In genomic region chr1:186341878-186342277, GRCm38 (mm10) we compare ENCODE assay signal across 13 mouse cellular contexts.
DNase-seq lines count a peak whose midpoint lies in the region; ATAC-seq and TF ChIP-seq lines count a peak whose summit lies in the region.
"Had no signal": no experiment of that assay in that cellular context is flagged by ENCODE, and none has a peak within 500 bp of the region (broad histone marks: within the 10 kb centered on the region; RNA-seq: fewer than 3 reads in every experiment).

No protein-coding gene starts in this region.

- WGBS in hindbrain, embryonic 14.5 days: 61% methylated on average over 3 of the region's 3 CpGs
- 90% methylated on average over 3 of the region's 3 CpGs for WGBS in hindbrain, embryonic 11.5 days
- 37% methylated on average over 3 of the region's 3 CpGs for WGBS in lung, embryonic 14.5 days

- H3K27me3 ChIP-seq in hindbrain, embryonic 14.5 days (ENCODE audit: control insufficient read depth, insufficient read depth, low read length): no peaks in the 10 kb centered on the region
- no peaks in the 10 kb centered on the region for H3K27me3 ChIP-seq in hindbrain, embryonic 11.5 days (ENCODE audit: control insufficient read depth, insufficient read depth, low read length)
- H3K27me3 ChIP-seq in lung, embryonic 14.5 days (ENCODE audit: insufficient read depth, low read length): no peaks in the 10 kb centered on the region
- H3K27me3 ChIP-seq: forebrain, embryonic 15.5 days; heart, embryonic 12.5 days had no signal

- no peaks in the 10 kb centered on the region for H3K4me1 ChIP-seq in hindbrain, embryonic 14.5 days (replicated peaks; ENCODE audit: control insufficient read depth, insufficient read depth, low read length)
- no peaks in the 10 kb centered on the region for H3K4me1 ChIP-seq in hindbrain, embryonic 11.5 days (replicated peaks; ENCODE audit: control insufficient read depth, insufficient read depth, low read length)
- no peaks in the 10 kb centered on the region for H3K4me1 ChIP-seq in lung, embryonic 14.5 days (ENCODE audit: insufficient read depth)
- H3K4me1 ChIP-seq: forebrain, embryonic 15.5 days; heart, embryonic 12.5 days had no signal

- H3K36me3 ChIP-seq in hindbrain, embryonic 14.5 days (replicated peaks; ENCODE audit: control insufficient read depth, insufficient read depth): no peaks in the 10 kb centered on the region
- H3K36me3 ChIP-seq in hindbrain, embryonic 11.5 days (ENCODE audit: control insufficient read depth, insufficient read depth, low read length): no peaks in the 10 kb centered on the region
- H3K36me3 ChIP-seq in lung, embryonic 14.5 days (ENCODE audit: insufficient read depth): no peaks in the 10 kb centered on the region
- H3K36me3 ChIP-seq: forebrain, embryonic 15.5 days; heart, embryonic 12.5 days had no signal

- peak; percentile 36 for DNase-seq in hindbrain, embryonic 14.5 days (ENCODE audit: low spot score)
- no peak for DNase-seq in hindbrain, embryonic 11.5 days (ENCODE audit: low spot score)
- DNase-seq in lung, embryonic 14.5 days: peak; percentile 74
- DNase-seq in lung, postnatal 25 days (ENCODE audit: low spot score): no peak
- DNase-seq in Muller cell, postnatal 12 days (ENCODE audit: inconsistent ontology term): peak; percentile 96
- DNase-seq in lung, postnatal 10 days: peak; percentile 31
- no peak for DNase-seq in thymus, postnatal 14 days
- DNase-seq: cerebellum, adult 9-10 months; kidney, adult 2 months; thymus, adult 2 months had no signal

- no peak overlapping the region for H3K4me3 ChIP-seq in hindbrain, embryonic 14.5 days (replicated peaks; ENCODE audit: low read length)
- H3K4me3 ChIP-seq in hindbrain, embryonic 11.5 days (ENCODE audit: low read depth, low read length): no peak overlapping the region
- no peak overlapping the region for H3K4me3 ChIP-seq in lung, embryonic 14.5 days (ENCODE audit: low read depth, low read length)
- H3K4me3 ChIP-seq: forebrain, embryonic 15.5 days; heart, embryonic 12.5 days; left cerebral cortex, adult 2 months had no signal

- H3K9ac ChIP-seq in hindbrain, embryonic 14.5 days: no peak overlapping the region
- no peak overlapping the region for H3K9ac ChIP-seq in hindbrain, embryonic 11.5 days (ENCODE audit: low read depth, low read length)
- no peak overlapping the region for H3K9ac ChIP-seq in lung, embryonic 14.5 days
- H3K9ac ChIP-seq: forebrain, embryonic 15.5 days; heart, embryonic 12.5 days had no signal

- no peaks in the 10 kb centered on the region for H3K9me3 ChIP-seq in hindbrain, embryonic 14.5 days (ENCODE audit: control insufficient read depth, low read length)
- H3K9me3 ChIP-seq in hindbrain, embryonic 11.5 days (ENCODE audit: control insufficient read depth, low read length): no peaks in the 10 kb centered on the region
- H3K9me3 ChIP-seq in lung, embryonic 14.5 days (ENCODE audit: low read depth, low read length): no peaks in the 10 kb centered on the region
- H3K9me3 ChIP-seq: forebrain, embryonic 15.5 days had no signal

- H3K27ac ChIP-seq in hindbrain, embryonic 14.5 days: no peak overlapping the region
- H3K27ac ChIP-seq in hindbrain, embryonic 11.5 days (ENCODE audit: low read depth, low read length): no peak overlapping the region
- H3K27ac ChIP-seq in lung, embryonic 14.5 days (ENCODE audit: low read depth): no peak overlapping the region
- H3K27ac ChIP-seq: forebrain, embryonic 15.5 days; left cerebral cortex, adult 2 months had no signal

- TF ChIP-seq CTCF in lung, embryonic 14.5 days (IDR thresholded peaks at IDR 0.05; ENCODE audit: low read depth): no peak

- no peak overlapping the region for H3K4me2 ChIP-seq in hindbrain, embryonic 14.5 days (replicated peaks)
- no peak overlapping the region for H3K4me2 ChIP-seq in hindbrain, embryonic 11.5 days (replicated peaks; ENCODE audit: low read depth, low read length)
- no peak overlapping the region for H3K4me2 ChIP-seq in lung, embryonic 14.5 days
- H3K4me2 ChIP-seq: forebrain, embryonic 15.5 days; heart, embryonic 12.5 days had no signal

- no peak for ATAC-seq in hindbrain, embryonic 14.5 days (ENCODE audit: low FRiP score)
- no peak for ATAC-seq in hindbrain, embryonic 11.5 days (ENCODE audit: low FRiP score)
- ATAC-seq in lung, embryonic 14.5 days (ENCODE audit: insufficient read depth): no peak
- ATAC-seq: forebrain, embryonic 15.5 days had no signal

Comparison
In these comparisons a context has a peak if more than half of its experiments do, and no peak if none do; other contexts are left out.
1. DNase-seq: peak in hindbrain, embryonic 14.5 days (single experiment), lung, embryonic 14.5 days (single experiment), Muller cell, postnatal 12 days (single experiment) and lung, postnatal 10 days (single experiment); none in hindbrain, embryonic 11.5 days (single experiment), lung, postnatal 25 days (single experiment) and thymus, postnatal 14 days (single experiment).